Mouse (Mus musculus) lung, postnatal 14 days (tissue): ENCODE measurements at regions not wholly inside any gene's neighbourhood (a gene's known extent, or its start where the extent isn't known, plus 50 kb on each side); places are given as distances from the start of the nearest gene placed in this dataset.

Experiments used
- DNase-seq: peaks from one replicate; pipeline ENCODE4 v3.0.0; 2021

GRCm38 (mm10) chr13:107461048-107461912, 439.4 kb upstream of the Kif2a start:
- peak; percentile 68 for DNase-seq

GRCm38 (mm10) chr13:107458730-107459129, 436.8 kb upstream of the Kif2a start:
- peak; percentile 5 for DNase-seq

GRCm38 (mm10) chr13:107457270-107457669, 435.3 kb upstream of the Kif2a start:
- DNase-seq = no peak

- DNase-seq = no peak
These were observed 434.5 kb upstream of the Kif2a start for GRCm38 (mm10) chr13:107456394-107456793.

GRCm38 (mm10) chr13:107449598-107450179, 427.8 kb upstream of the Kif2a start:
- DNase-seq = peak; percentile 30

GRCm38 (mm10) chr13:107447813-107448212, 425.9 kb upstream of the Kif2a start:
- no peak for DNase-seq

GRCm38 (mm10) chr13:107419363-107420155, 397.6 kb upstream of the Kif2a start:
- DNase-seq = no peak

- no peak for DNase-seq
These were observed 388.3 kb upstream of the Kif2a start for GRCm38 (mm10) chr13:107410267-107410666.

GRCm38 (mm10) chr13:107407674-107408026, 385.7 kb upstream of the Kif2a start:
- DNase-seq = no peak

- DNase-seq = no peak
These were observed 385.2 kb upstream of the Kif2a start for GRCm38 (mm10) chr13:107406977-107407673.

GRCm38 (mm10) chr13:107398621-107399363, 376.9 kb upstream of the Kif2a start:
- DNase-seq = no peak

- DNase-seq = no peak
These were observed 374.1 kb upstream of the Kif2a start for GRCm38 (mm10) chr13:107396036-107396435.

- DNase-seq = no peak
These were observed 372.5 kb upstream of the Kif2a start for GRCm38 (mm10) chr13:107394451-107394850.

- DNase-seq = no peak
These were observed 367.7 kb upstream of the Kif2a start for GRCm38 (mm10) chr13:107389535-107390150.

GRCm38 (mm10) chr13:107389074-107389473, 367.1 kb upstream of the Kif2a start:
- DNase-seq = no peak

GRCm38 (mm10) chr13:107378076-107378475, 356.1 kb upstream of the Kif2a start:
- no peak for DNase-seq

GRCm38 (mm10) chr13:107372666-107373065, 350.7 kb upstream of the Kif2a start:
- DNase-seq = no peak

GRCm38 (mm10) chr13:107371616-107372582, 350.0 kb upstream of the Kif2a start:
- DNase-seq = peak; percentile 52

- DNase-seq = no peak
These were observed 345.7 kb upstream of the Kif2a start for GRCm38 (mm10) chr13:107367639-107368038.

GRCm38 (mm10) chr13:107365766-107366165, 343.8 kb upstream of the Kif2a start:
- DNase-seq = no peak

- DNase-seq = no peak
These were observed 343.3 kb upstream of the Kif2a start for GRCm38 (mm10) chr13:107365241-107365640.
